Mouse (Mus musculus) left cerebral cortex, postnatal 14 days (tissue): ENCODE results near the gene Bmper. TPM values are rescaled to one million over a fixed set of nuclear protein-coding genes. Genes with fewer than 3 reads are reported as not detected.
A peak's percentile ranks its signal among the peaks of the same experiment; 100 is the strongest.

Experiments used
- DNase-seq, 2 experiments: peaks; one replicate each; pipeline ENCODE4 v3.0.0; 2021 to 2022; ENCODE audit warnings: low spot score in 2 of 2, mixed read lengths in 1 of 2
- intact Hi-C: fragments of 180-260 bp; cut with DNase I; formaldehyde crosslinking; loops from one replicate; pipeline ENCODE4 v1.15.1; 2025
- total RNA-seq, 2 experiments: library from RNA; stranded (reverse); gene quantifications; 2 replicates each; pipeline ENCODE4 v1.2.3; 2021

Gene Bmper
- total RNA-seq, 2 experiments from 2014 or later: 5.0 to 5.3 TPM

- intact Hi-C loops: loop anchor here (2.0 kb wide), 1 partner anchor 23 kb away; no protein-coding TSS in a partner anchor
- DNase-seq: no peak
These were observed 737 bp downstream of the Bmper start for GRCm38 (mm10) chr9:23223549-23224077.

GRCm38 (mm10) chr9:23233464-23234121, 10.7 kb downstream of the Bmper start:
- no peak for DNase-seq
- intact Hi-C loops: no loop called here

- no peak for DNase-seq
- intact Hi-C loops: no loop called here
These were observed 12.6 kb downstream of the Bmper start for GRCm38 (mm10) chr9:23235368-23236002.

- no peak for DNase-seq
- intact Hi-C loops: no loop called here
These were observed 13.9 kb downstream of the Bmper start for GRCm38 (mm10) chr9:23236635-23237279.

- DNase-seq: no peak
- intact Hi-C loops: no loop called here
These were observed 16.1 kb downstream of the Bmper start for GRCm38 (mm10) chr9:23239011-23239410.

GRCm38 (mm10) chr9:23242911-23243310, 20.0 kb downstream of the Bmper start:
- DNase-seq: peak in 1 of 2 experiments; percentile 62
- intact Hi-C loops: no loop called here

GRCm38 (mm10) chr9:23243869-23244268, 21.0 kb downstream of the Bmper start:
- intact Hi-C loops: no loop called here
- DNase-seq: no peak

GRCm38 (mm10) chr9:23246389-23246788, 23.5 kb downstream of the Bmper start:
- DNase-seq: no peak
- intact Hi-C loops: loop anchor here (2.0 kb wide), 1 partner anchor 22 kb away; no protein-coding TSS in a partner anchor

GRCm38 (mm10) chr9:23250026-23250425, 27.1 kb downstream of the Bmper start:
- peak; percentile 84 to 87 for DNase-seq
- intact Hi-C loops: loop anchor here (5.0 to 10.0 kb wide), 2 partner anchors 223 to 535 kb away; no protein-coding TSS in a partner anchor

GRCm38 (mm10) chr9:23251001-23251400, 28.1 kb downstream of the Bmper start:
- intact Hi-C loops: loop anchor here (5.0 to 10.0 kb wide), 2 partner anchors 224 to 536 kb away; no protein-coding TSS in a partner anchor
- no peak for DNase-seq

- no peak for DNase-seq
- intact Hi-C loops: loop anchor here (5.0 to 10.0 kb wide), 2 partner anchors 226 to 539 kb away; no protein-coding TSS in a partner anchor
These were observed 30.7 kb downstream of the Bmper start for GRCm38 (mm10) chr9:23253624-23254023.

GRCm38 (mm10) chr9:23254237-23255214, 31.6 kb downstream of the Bmper start:
- intact Hi-C loops: loop anchor here (5.0 to 10.0 kb wide), 2 partner anchors 227 to 540 kb away; no protein-coding TSS in a partner anchor
- peak; percentile 41 to 43 for DNase-seq

- no peak for DNase-seq
- intact Hi-C loops: loop anchor here (10.0 kb wide), 1 partner anchor 541 kb away; no protein-coding TSS in a partner anchor
These were observed 33.0 kb downstream of the Bmper start for GRCm38 (mm10) chr9:23255841-23256240.

GRCm38 (mm10) chr9:23256576-23256975, 33.7 kb downstream of the Bmper start:
- intact Hi-C loops: loop anchor here (10.0 kb wide), 1 partner anchor 542 kb away; no protein-coding TSS in a partner anchor
- DNase-seq: no peak

GRCm38 (mm10) chr9:23261834-23262233, 39.0 kb downstream of the Bmper start:
- DNase-seq: no peak
- intact Hi-C loops: no loop called here

- DNase-seq: no peak
- intact Hi-C loops: no loop called here
These were observed 40.0 kb downstream of the Bmper start for GRCm38 (mm10) chr9:23262851-23263250.

GRCm38 (mm10) chr9:23264471-23264870, 41.6 kb downstream of the Bmper start:
- DNase-seq: no peak
- intact Hi-C loops: no loop called here

- DNase-seq: peak in 1 of 2 experiments; percentile 26
These were observed 45.7 kb downstream of the Bmper start for GRCm38 (mm10) chr9:23268609-23269008.

GRCm38 (mm10) chr9:23269087-23269486, 46.2 kb downstream of the Bmper start:
- intact Hi-C loops: no loop called here
- no peak for DNase-seq

More at GRCm38 (mm10) chr9:23268609-23269008, 45.7 kb downstream of the Bmper start:
- intact Hi-C loops: no loop called here
